Mouse (Mus musculus) forebrain, embryonic 10.5 days (tissue): ENCODE data around the gene Csmd2. TPM values are rescaled to one million over a fixed set of nuclear protein-coding genes. Genes with fewer than 3 reads are reported as not detected.

Experiments used
- DNase-seq: peaks from one replicate; pipeline ENCODE4 v3.0.0-alpha.2; 2017; ENCODE audit warnings: low spot score; ENCODE audit errors: extremely low spot score
- H3K27ac ChIP-seq: fragments of 300-500 bp; sonication (generic); 2 replicates; pipeline ENCODE4 v1.5.1; 2016; ENCODE audit warnings: mild to moderate bottlenecking
- H3K27me3 ChIP-seq: fragments of 300-500 bp; sonication (generic); 2 replicates; pipeline ENCODE4 v1.6.1; 2016; ENCODE audit warnings: mild to moderate bottlenecking; ENCODE audit not compliant: poor library complexity, severe bottlenecking
- H3K36me3 ChIP-seq: fragments of 300-500 bp; sonication (generic); replicated peaks from 2 replicates; pipeline ENCODE4 v1.6.1; 2016; ENCODE audit warnings: mild to moderate bottlenecking, moderate library complexity
- H3K4me1 ChIP-seq: fragments of 300-500 bp; sonication (generic); 2 replicates; pipeline ENCODE4 v1.6.1; 2016
- H3K4me3 ChIP-seq: fragments of 300-500 bp; sonication (generic); 2 replicates; pipeline ENCODE4 v1.5.1; 2016; ENCODE audit warnings: mild to moderate bottlenecking, moderate library complexity
- H3K9me3 ChIP-seq: fragments of 300-500 bp; sonication (generic); 2 replicates; pipeline ENCODE4 v1.6.1; 2016; ENCODE audit warnings: mild to moderate bottlenecking, moderate library complexity
- WGBS: fragments of 180-500 bp; shearing (Covaris S2); methylation state at CpG from one replicate; pipeline ENCODE4 v1.1.7; 2016; 5-methylcytosine and 5-hydroxymethylcytosine counted together
- polyA plus RNA-seq: library from polyadenylated mRNA; unstranded; fragments of >200 nt; fragmentation: Nextera tagmentation; extraction: Ambion mirVana; gene quantifications from 2 replicates; pipeline ENCODE4 v1.2.1, GENCODE M21; 2016

Gene Csmd2
- polyA plus RNA-seq, 1 experiment from 2014 or later: 0.40 TPM

DNA sequence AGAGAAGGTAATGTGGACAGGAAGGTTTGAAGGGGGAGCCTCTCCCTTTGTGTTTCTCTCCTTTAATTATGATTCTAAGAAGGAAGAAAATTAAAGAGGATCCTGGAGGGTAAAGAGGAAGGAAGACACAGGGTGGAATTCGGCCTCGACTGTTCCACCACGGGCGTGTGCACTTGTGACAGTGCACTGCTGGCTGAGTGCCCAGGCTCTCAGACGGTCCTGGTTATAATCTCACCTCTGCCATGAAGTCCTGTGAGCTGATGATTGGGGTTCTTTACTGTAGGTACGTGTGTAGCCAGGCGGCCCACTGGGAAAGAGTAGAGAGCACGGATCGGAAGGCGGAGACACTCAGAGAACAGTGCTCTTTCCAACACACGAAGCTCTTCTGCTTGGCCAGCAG is 285.5 kb downstream of the Csmd2 start:
- no peaks in the 10 kb centered on the region for H3K9me3 ChIP-seq
- no peaks in the 10 kb centered on the region for H3K36me3 ChIP-seq
- no peak overlapping the region for H3K4me3 ChIP-seq
- H3K27ac ChIP-seq: no peak overlapping the region
- no peaks in the 10 kb centered on the region for H3K27me3 ChIP-seq
- H3K4me1 ChIP-seq: no peaks in the 10 kb centered on the region
- no peak for DNase-seq
- WGBS: 79% methylated on average over 11 of the region's 11 CpGs

DNA sequence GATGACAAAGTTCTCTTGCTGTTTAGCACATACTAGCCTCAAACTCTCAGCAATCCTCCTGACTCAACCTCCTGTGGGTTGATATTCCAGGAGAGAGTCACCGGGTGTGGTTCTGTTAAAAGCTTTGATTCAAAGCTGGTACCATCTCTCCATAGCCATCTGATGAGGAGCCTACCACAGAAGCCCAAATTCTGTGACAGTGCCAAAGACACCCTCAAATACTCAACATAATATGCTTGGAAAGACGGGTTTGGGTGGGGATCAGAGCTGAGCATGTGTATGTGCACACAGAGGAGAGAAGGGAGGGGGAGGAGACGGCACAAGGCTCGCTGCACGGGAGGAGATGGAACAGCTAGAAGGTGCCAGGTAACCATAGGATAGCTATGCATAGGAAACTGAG is 287.5 kb downstream of the Csmd2 start:
- no peak overlapping the region for H3K4me3 ChIP-seq
- WGBS: 79% methylated on average over 5 of the region's 5 CpGs
- H3K27ac ChIP-seq: no peak overlapping the region
- H3K36me3 ChIP-seq: no peaks in the 10 kb centered on the region
- DNase-seq: no peak
- H3K4me1 ChIP-seq: no peaks in the 10 kb centered on the region
- no peaks in the 10 kb centered on the region for H3K27me3 ChIP-seq
- H3K9me3 ChIP-seq: no peaks in the 10 kb centered on the region

GRCm38 (mm10) chr4:128275586-128275985 is 287.9 kb downstream of the Csmd2 start:
- Histone ChIP-seq H3K36me3 (no peaks in the 10 kb centered on the region), H3K27ac (no peak overlapping the region), H3K27me3 (no peaks in the 10 kb centered on the region), H3K4me3 (no peak overlapping the region), H3K9me3 (no peaks in the 10 kb centered on the region), H3K4me1 (no peaks in the 10 kb centered on the region)
- WGBS: 81% methylated on average over 6 of the region's 6 CpGs
- no peak for DNase-seq

DNA sequence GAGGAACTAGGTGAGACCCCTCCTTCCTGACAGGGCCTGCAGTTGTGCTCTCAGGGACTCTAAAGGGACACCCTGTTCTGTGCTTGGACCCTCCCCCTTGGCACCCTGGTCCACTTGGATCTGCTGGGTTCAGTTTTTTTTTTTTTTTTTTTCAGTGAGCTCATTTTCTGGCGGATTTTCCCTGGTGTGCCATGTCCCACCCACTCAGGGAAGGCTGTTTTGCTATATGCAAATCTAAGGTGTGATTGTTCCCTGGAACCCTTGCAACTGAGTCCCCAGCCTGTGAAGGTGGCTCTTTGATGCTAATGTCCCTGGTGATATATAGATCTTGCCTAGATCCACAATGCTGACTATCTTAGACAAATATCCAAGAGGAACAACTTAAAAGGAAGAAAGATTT is 297.4 kb downstream of the Csmd2 start:
- no peaks in the 10 kb centered on the region for H3K27me3 ChIP-seq
- no peak for DNase-seq
- no peaks in the 10 kb centered on the region for H3K36me3 ChIP-seq
- no peak overlapping the region for H3K4me3 ChIP-seq
- no peak overlapping the region for H3K27ac ChIP-seq
- no peaks in the 10 kb centered on the region for H3K9me3 ChIP-seq
- WGBS: 87% methylated on average over 1 of the region's 1 CpGs
- no peaks in the 10 kb centered on the region for H3K4me1 ChIP-seq

GRCm38 (mm10) chr4:128288095-128288494 is 300.4 kb downstream of the Csmd2 start:
- Histone ChIP-seq H3K36me3 (no peaks in the 10 kb centered on the region), H3K4me3 (no peak overlapping the region), H3K9me3 (no peaks in the 10 kb centered on the region), H3K27me3 (no peaks in the 10 kb centered on the region), H3K27ac (no peak overlapping the region), H3K4me1 (no peaks in the 10 kb centered on the region)
- no peak for DNase-seq
- 82% methylated on average over 7 of the region's 7 CpGs for WGBS

GRCm38 (mm10) chr4:128304049-128304448 is 316.4 kb downstream of the Csmd2 start:
- DNase-seq: no peak
- no peak overlapping the region for H3K4me3 ChIP-seq
- H3K4me1 ChIP-seq: no peaks in the 10 kb centered on the region
- H3K27ac ChIP-seq: no peak overlapping the region
- no peaks in the 10 kb centered on the region for H3K27me3 ChIP-seq
- 88% methylated on average over 8 of the region's 8 CpGs for WGBS
- H3K36me3 ChIP-seq: no peaks in the 10 kb centered on the region
- H3K9me3 ChIP-seq: no peaks in the 10 kb centered on the region

- no peak overlapping the region for H3K27ac ChIP-seq
- WGBS: 94% methylated on average over 8 of the region's 8 CpGs
Measured at GRCm38 (mm10) chr4:128306011-128306410, 318.4 kb downstream of the Csmd2 start.

GRCm38 (mm10) chr4:128315328-128315727 is 327.7 kb downstream of the Csmd2 start:
- no peaks in the 10 kb centered on the region for H3K9me3 ChIP-seq
- H3K4me3 ChIP-seq: no peak overlapping the region
- no peak overlapping the region for H3K27ac ChIP-seq
- WGBS: 85% methylated on average over 5 of the region's 5 CpGs
- no peak for DNase-seq
- H3K4me1 ChIP-seq: no peaks in the 10 kb centered on the region
- H3K36me3 ChIP-seq: no peaks in the 10 kb centered on the region
- no peaks in the 10 kb centered on the region for H3K27me3 ChIP-seq

More at GRCm38 (mm10) chr4:128306011-128306410, 318.4 kb downstream of the Csmd2 start:
- Histone ChIP-seq H3K36me3 (no peaks in the 10 kb centered on the region), H3K4me1 (no peaks in the 10 kb centered on the region), H3K9me3 (no peaks in the 10 kb centered on the region), H3K27me3 (no peaks in the 10 kb centered on the region), H3K4me3 (no peak overlapping the region)
- DNase-seq: no peak

DNA sequence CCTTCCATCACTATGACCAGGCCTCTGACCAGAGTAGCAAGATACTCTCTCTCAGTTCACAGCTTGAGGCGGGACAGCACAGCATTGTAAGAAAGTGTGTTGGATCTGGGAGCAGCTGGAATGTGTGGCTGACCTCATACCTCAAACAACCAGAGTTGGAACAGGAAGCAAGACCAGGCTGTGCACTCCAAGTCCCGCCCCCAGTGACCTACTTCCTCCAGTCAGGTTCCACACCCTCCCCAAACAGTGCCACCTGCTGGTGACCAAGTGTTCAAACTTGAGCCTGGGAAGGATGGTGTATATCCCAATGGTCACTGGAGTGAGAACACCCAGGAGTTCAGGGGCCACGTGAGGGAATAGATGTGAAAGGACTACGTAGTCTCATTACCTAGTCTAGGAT is 330.3 kb downstream of the Csmd2 start:
- H3K36me3 ChIP-seq: no peaks in the 10 kb centered on the region
- no peaks in the 10 kb centered on the region for H3K9me3 ChIP-seq
- no peak for DNase-seq
- WGBS: 92% methylated on average over 4 of the region's 4 CpGs
- H3K4me3 ChIP-seq: no peak overlapping the region
- H3K27me3 ChIP-seq: no peaks in the 10 kb centered on the region
- no peaks in the 10 kb centered on the region for H3K4me1 ChIP-seq
- H3K27ac ChIP-seq: no peak overlapping the region

- 59% methylated on average over 2 of the region's 2 CpGs for WGBS
- no peaks in the 10 kb centered on the region for H3K9me3 ChIP-seq
- no peak overlapping the region for H3K27ac ChIP-seq
Measured at GRCm38 (mm10) chr4:128325511-128325910, 337.9 kb downstream of the Csmd2 start.

DNA sequence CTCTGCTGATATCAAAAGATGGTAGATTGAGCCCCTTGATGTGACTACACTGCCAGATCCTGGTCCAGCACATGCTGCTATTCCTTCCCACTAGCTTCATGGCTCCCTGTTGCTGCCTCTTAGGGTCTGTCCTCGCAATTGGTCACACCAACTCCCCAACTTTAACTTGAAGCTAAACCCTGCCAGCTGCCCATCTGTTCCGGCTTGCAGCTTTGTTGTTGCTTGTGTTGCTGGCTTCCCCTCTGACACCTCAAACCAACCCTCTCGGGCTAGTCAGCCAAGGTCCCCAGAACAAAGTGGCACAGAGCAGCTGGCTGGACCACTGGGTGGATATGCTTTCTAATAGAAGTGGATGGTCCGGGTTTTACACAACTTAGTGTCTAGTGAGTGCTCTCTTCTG is 339.1 kb downstream of the Csmd2 start:
- Histone ChIP-seq H3K27ac (no peak overlapping the region), H3K4me3 (no peak overlapping the region), H3K36me3 (no peaks in the 10 kb centered on the region), H3K4me1 (peaks cover 8% of the 10 kb centered on the region), H3K9me3 (no peaks in the 10 kb centered on the region), H3K27me3 (no peaks in the 10 kb centered on the region)
- 89% methylated on average over 4 of the region's 4 CpGs for WGBS
- no peak for DNase-seq

More at GRCm38 (mm10) chr4:128325511-128325910, 337.9 kb downstream of the Csmd2 start:
- Histone ChIP-seq H3K4me3 (no peak overlapping the region), H3K27me3 (no peaks in the 10 kb centered on the region), H3K36me3 (no peaks in the 10 kb centered on the region), H3K4me1 (peaks cover 7% of the 10 kb centered on the region)
- no peak for DNase-seq

GRCm38 (mm10) chr4:128327421-128327820 is 339.8 kb downstream of the Csmd2 start:
- no peaks in the 10 kb centered on the region for H3K27me3 ChIP-seq
- H3K4me1 ChIP-seq: peaks cover 8% of the 10 kb centered on the region
- WGBS: 84% methylated on average over 6 of the region's 6 CpGs
- no peak for DNase-seq
- no peak overlapping the region for H3K27ac ChIP-seq
- H3K4me3 ChIP-seq: no peak overlapping the region
- no peaks in the 10 kb centered on the region for H3K9me3 ChIP-seq
- H3K36me3 ChIP-seq: no peaks in the 10 kb centered on the region

DNA sequence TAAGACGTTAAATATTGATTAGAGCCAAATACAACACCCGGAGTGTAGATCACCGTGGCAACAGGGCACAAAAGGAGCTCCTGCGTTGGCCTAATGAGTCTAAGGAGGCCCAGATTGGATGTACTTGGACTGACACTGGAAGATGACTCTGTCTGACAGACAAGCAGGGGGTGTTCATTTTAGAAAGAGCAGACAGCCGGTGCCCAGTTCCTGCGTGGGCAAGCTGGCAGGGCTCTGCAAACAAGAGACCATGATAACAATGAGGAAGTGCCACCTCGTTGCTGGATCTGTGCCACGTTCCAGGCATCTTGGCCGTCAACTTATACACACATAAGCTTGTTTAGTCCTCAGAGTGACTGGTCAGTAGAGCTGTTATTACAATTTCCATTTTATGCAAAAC is 342.9 kb downstream of the Csmd2 start:
- Histone ChIP-seq H3K9me3 (no peaks in the 10 kb centered on the region), H3K27ac (no peak overlapping the region), H3K27me3 (no peaks in the 10 kb centered on the region), H3K36me3 (no peaks in the 10 kb centered on the region), H3K4me1 (peaks cover 5% of the 10 kb centered on the region), H3K4me3 (no peak overlapping the region)
- WGBS: 90% methylated on average over 9 of the region's 9 CpGs
- no peak for DNase-seq

DNA sequence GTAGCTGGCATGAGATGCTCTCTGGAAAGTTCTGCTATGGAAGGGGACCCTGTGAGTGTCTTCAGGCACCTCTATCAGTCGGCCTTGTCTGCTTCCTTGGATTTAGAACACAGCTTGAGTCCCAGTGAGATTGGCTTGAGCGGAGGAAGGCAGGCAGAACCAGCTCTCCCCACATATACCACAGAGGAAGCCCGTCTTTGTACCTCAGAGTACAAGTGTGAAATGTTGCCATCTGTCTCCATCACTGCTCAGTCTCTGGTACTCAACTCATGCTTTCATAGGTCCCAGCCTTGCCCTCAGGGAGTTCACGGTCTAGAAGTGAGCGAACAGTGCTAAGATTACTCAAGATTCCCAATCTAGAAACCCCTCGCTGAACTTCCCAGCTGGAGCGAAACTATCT is 352.8 kb downstream of the Csmd2 start:
- H3K4me3 ChIP-seq: no peak overlapping the region
- no peaks in the 10 kb centered on the region for H3K9me3 ChIP-seq
- no peak for DNase-seq
- no peaks in the 10 kb centered on the region for H3K27me3 ChIP-seq
- no peaks in the 10 kb centered on the region for H3K4me1 ChIP-seq
- 92% methylated on average over 7 of the region's 7 CpGs for WGBS
- H3K27ac ChIP-seq: no peak overlapping the region
- no peaks in the 10 kb centered on the region for H3K36me3 ChIP-seq
